Mouse (Mus musculus): ENCODE results near the gene Prss16. TPM values are rescaled to one million over a fixed set of nuclear protein-coding genes. Genes with fewer than 3 reads are reported as not detected.
"Not testable (repeated sequence)": the region's sequence is repeated elsewhere in the genome, so short reads cannot be mapped to it uniquely, and the experiment has no call there.

Gene Prss16
- polyA plus RNA-seq, 1 experiment, result 1.1 TPM

- not testable (repeated sequence) for H3K36me3 ChIP-seq (ENCODE audit: control insufficient read depth, insufficient read depth, low read length); H3K4me1 ChIP-seq (ENCODE audit: control insufficient read depth, insufficient read depth, insufficient read length); H3K27me3 ChIP-seq (ENCODE audit: control insufficient read depth, insufficient read depth, low read length)
- H3K27ac ChIP-seq (ENCODE audit: insufficient read depth, low read length), result peak within 1 kb of the TSS; percentile 91
- H3K4me3 ChIP-seq (ENCODE audit: extremely low read depth, insufficient read depth, insufficient read length), result peak within 1 kb of the TSS; percentile 58
- WGBS, result under 1% methylated on average over 27 of the region's 27 CpGs
- DNase-seq (ENCODE audit: low read depth in 1 of 2, low spot score in 2 of 2), result peak; percentile 91 to 95
- TF ChIP-seq POLR2A (IDR thresholded peaks at IDR 0.05; ENCODE audit: low read depth, low read length), result peak; percentile 97
Observed at GRCm38 (mm10) chr13:22041142-22041536, 31.6 kb upstream of the Prss16 start, which contains the start of gene Hist1h4i. TSS of gene Hist1h4i (minus strand) at chr13:22041362.

DNA sequence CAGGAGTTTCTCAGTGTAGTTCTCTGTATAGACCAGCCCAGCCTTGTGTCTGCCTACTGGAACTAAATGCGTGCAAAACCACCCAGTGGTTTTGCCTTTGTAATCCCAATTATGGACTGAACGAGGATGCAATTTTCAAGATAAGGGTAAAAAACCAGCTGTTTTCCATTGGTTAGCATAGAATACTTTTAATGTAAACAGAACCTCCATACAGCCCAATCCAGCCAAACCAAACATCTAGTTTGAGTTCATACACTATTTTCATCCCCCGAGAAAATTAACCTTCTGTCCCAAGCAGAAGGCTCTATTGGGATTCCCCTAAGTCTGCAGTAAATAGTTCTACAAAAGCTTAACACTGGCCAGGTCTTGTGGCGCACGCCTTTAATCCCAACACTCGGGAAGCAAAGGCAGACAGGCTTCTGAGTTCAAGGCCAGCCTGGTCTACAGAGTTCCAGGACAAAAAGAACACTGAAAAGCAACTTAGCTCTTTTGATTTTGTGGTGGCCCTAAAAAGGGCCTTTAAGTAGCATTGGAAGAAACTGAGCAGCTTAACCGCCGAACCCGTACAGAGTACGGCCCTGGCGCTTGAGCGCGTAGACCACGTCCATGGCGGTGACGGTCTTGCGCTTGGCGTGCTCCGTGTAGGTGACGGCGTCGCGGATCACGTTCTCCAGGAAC is 31.1 kb upstream of the Prss16 start:
- DNase-seq (ENCODE audit: low read depth in 1 of 2, low spot score in 2 of 2), result no peak
- H3K27ac ChIP-seq (ENCODE audit: insufficient read depth, low read length), result peak overlapping the region; percentile 91
- peak overlapping the region; percentile 58 for H3K4me3 ChIP-seq (ENCODE audit: extremely low read depth, insufficient read depth, insufficient read length)
- H3K27me3 ChIP-seq (ENCODE audit: control insufficient read depth, insufficient read depth, low read length), result no peaks in the 10 kb centered on the region
- TF ChIP-seq POLR2A (IDR thresholded peaks at IDR 0.05; ENCODE audit: low read depth, low read length) (no peak), CTCF (IDR thresholded peaks at IDR 0.05; ENCODE audit: extremely low read depth, insufficient read depth, insufficient read length, insufficient replicate concordance) (no peak)
- no peaks in the 10 kb centered on the region for H3K36me3 ChIP-seq (ENCODE audit: control insufficient read depth, insufficient read depth, low read length)
- no peaks in the 10 kb centered on the region; the same call in 1 of the 2 replicates for H3K4me1 ChIP-seq (ENCODE audit: control insufficient read depth, insufficient read depth, insufficient read length)
- under 1% methylated on average over 24 of the region's 24 CpGs for whole genome bisulfite sequencing

DNA sequence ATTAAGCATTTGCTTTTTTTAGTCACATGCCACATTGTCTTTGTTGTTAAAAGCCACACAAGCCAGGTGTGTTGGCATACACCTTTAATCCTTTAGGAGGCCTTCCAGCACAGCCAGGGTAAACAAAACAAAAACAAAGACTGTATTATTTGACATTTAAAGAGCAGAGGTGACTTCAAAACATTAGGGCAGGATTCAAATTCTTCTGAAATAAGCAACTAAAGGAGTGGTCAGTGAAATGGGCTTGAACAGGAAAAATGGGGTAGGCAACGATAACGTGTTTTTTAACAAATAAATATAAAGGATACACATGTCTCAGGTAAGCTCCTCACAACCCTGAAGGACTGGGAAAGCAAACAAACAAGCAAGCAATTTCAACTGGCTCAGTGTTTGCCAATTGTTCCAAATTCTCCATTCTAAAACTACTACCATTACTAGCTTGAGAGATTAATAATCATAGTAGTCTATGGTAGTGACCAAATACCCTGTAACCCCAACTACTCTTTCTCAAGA is 30.5 kb upstream of the Prss16 start:
- Histone ChIP-seq H3K36me3 (ENCODE audit: control insufficient read depth, insufficient read depth, low read length) (no peaks in the 10 kb centered on the region), H3K4me1 (ENCODE audit: control insufficient read depth, insufficient read depth, insufficient read length) (peaks cover under 1% of the 10 kb centered on the region; the same call in 1 of the 2 replicates), H3K4me3 (ENCODE audit: extremely low read depth, insufficient read depth, insufficient read length) (no peak overlapping the region), H3K27me3 (ENCODE audit: control insufficient read depth, insufficient read depth, low read length) (no peaks in the 10 kb centered on the region), H3K27ac (ENCODE audit: insufficient read depth, low read length) (peak overlapping the region; percentile 91)
- 14% methylated on average over 2 of the region's 2 CpGs for WGBS
- DNase-seq (ENCODE audit: low read depth in 1 of 2, low spot score in 2 of 2), result no peak
- no peak for TF ChIP-seq POLR2A (IDR thresholded peaks at IDR 0.05; ENCODE audit: low read depth, low read length)
- no peak for TF ChIP-seq CTCF (IDR thresholded peaks at IDR 0.05; ENCODE audit: extremely low read depth, insufficient read depth, insufficient read length, insufficient replicate concordance)

GRCm38 (mm10) chr13:22039364-22039763 is 29.8 kb upstream of the Prss16 start:
- TF ChIP-seq CTCF (IDR thresholded peaks at IDR 0.05; ENCODE audit: extremely low read depth, insufficient read depth, insufficient read length, insufficient replicate concordance) (no peak), POLR2A (IDR thresholded peaks at IDR 0.05; ENCODE audit: low read depth, low read length) (no peak)
- H3K36me3 ChIP-seq (ENCODE audit: control insufficient read depth, insufficient read depth, low read length), result no peaks in the 10 kb centered on the region
- H3K27me3 ChIP-seq (ENCODE audit: control insufficient read depth, insufficient read depth, low read length), result no peaks in the 10 kb centered on the region
- no peak overlapping the region for H3K27ac ChIP-seq (ENCODE audit: insufficient read depth, low read length)
- H3K4me3 ChIP-seq (ENCODE audit: extremely low read depth, insufficient read depth, insufficient read length), result no peak overlapping the region
- H3K4me1 ChIP-seq (ENCODE audit: control insufficient read depth, insufficient read depth, insufficient read length), result peaks cover 3% of the 10 kb centered on the region; the same call in 1 of the 2 replicates
- WGBS, result 88% methylated on average over 5 of the region's 5 CpGs
- DNase-seq (ENCODE audit: low read depth in 1 of 2, low spot score in 2 of 2), result no peak

DNA sequence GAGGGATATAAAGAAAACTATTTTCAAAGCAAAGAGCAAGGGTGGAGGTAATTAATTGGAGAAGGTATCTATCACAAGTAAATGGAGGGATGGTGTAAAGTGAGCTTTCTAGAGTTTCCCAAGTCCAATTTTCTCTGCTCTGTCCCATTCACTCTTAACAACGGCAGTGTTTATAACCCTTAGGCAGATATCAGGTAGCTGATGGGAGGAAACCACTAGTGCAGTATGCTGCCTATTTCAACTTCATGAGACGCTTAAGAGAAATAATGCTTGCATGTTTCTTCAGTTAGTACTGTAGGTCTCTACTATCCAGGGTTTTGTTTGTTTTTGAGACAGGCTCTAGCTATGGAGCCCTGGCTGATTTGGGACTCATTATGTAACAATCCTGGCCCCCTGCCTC is 27.9 kb upstream of the Prss16 start:
- no peak for DNase-seq (ENCODE audit: low read depth in 1 of 2, low spot score in 2 of 2)
- H3K4me3 ChIP-seq (ENCODE audit: extremely low read depth, insufficient read depth, insufficient read length), result no peak overlapping the region
- 81% methylated on average over 2 of the region's 2 CpGs for WGBS
- no peak for TF ChIP-seq CTCF (IDR thresholded peaks at IDR 0.05; ENCODE audit: extremely low read depth, insufficient read depth, insufficient read length, insufficient replicate concordance)
- TF ChIP-seq POLR2A (IDR thresholded peaks at IDR 0.05; ENCODE audit: low read depth, low read length), result no peak
- H3K4me1 ChIP-seq (ENCODE audit: control insufficient read depth, insufficient read depth, insufficient read length), result peaks cover 3% of the 10 kb centered on the region; the same call in 1 of the 2 replicates
- H3K27me3 ChIP-seq (ENCODE audit: control insufficient read depth, insufficient read depth, low read length), result no peaks in the 10 kb centered on the region
- H3K36me3 ChIP-seq (ENCODE audit: control insufficient read depth, insufficient read depth, low read length), result no peaks in the 10 kb centered on the region
- H3K27ac ChIP-seq (ENCODE audit: insufficient read depth, low read length), result no peak overlapping the region

DNA sequence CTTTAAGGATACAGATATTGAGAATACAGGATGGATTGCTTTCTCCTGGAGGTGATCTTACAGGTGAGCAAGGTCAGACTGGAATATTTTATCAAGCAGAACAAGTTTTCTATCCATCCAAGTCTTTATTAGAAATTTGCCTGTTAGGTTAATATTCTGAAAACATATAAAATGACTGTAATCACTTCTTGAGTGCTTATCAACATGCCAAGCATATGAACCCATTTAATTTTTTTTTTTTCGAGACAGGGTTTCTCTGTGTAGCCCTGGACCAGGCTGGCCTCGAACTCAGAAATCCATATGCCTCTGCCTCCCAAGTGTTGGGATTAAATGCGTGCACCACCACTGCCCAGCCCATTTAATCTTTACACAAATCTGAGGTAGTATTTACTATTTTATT is 27.4 kb upstream of the Prss16 start:
- 77% methylated on average over 3 of the region's 3 CpGs for WGBS
- no peak overlapping the region for H3K4me3 ChIP-seq (ENCODE audit: extremely low read depth, insufficient read depth, insufficient read length)

More for the DNA sequence above, 27.4 kb upstream of the Prss16 start:
- no peak for DNase-seq (ENCODE audit: low read depth in 1 of 2, low spot score in 2 of 2)
- Histone ChIP-seq H3K36me3 (ENCODE audit: control insufficient read depth, insufficient read depth, low read length) (no peaks in the 10 kb centered on the region), H3K27ac (ENCODE audit: insufficient read depth, low read length) (no peak overlapping the region), H3K27me3 (ENCODE audit: control insufficient read depth, insufficient read depth, low read length) (no peaks in the 10 kb centered on the region), H3K4me1 (ENCODE audit: control insufficient read depth, insufficient read depth, insufficient read length) (peaks cover 3% of the 10 kb centered on the region; the same call in 1 of the 2 replicates)
- no peak for TF ChIP-seq CTCF (IDR thresholded peaks at IDR 0.05; ENCODE audit: extremely low read depth, insufficient read depth, insufficient read length, insufficient replicate concordance)
- no peak for TF ChIP-seq POLR2A (IDR thresholded peaks at IDR 0.05; ENCODE audit: low read depth, low read length)
